Mouse (Mus musculus) embryo, embryonic 9.5 days (tissue): ENCODE measurements around the gene Rab43.

Experiments
- DNase-seq: peaks from one replicate; pipeline ENCODE4 v3.0.0-alpha.2; 2017; ENCODE audit errors: extremely low spot score

Rab43 gene

DNA sequence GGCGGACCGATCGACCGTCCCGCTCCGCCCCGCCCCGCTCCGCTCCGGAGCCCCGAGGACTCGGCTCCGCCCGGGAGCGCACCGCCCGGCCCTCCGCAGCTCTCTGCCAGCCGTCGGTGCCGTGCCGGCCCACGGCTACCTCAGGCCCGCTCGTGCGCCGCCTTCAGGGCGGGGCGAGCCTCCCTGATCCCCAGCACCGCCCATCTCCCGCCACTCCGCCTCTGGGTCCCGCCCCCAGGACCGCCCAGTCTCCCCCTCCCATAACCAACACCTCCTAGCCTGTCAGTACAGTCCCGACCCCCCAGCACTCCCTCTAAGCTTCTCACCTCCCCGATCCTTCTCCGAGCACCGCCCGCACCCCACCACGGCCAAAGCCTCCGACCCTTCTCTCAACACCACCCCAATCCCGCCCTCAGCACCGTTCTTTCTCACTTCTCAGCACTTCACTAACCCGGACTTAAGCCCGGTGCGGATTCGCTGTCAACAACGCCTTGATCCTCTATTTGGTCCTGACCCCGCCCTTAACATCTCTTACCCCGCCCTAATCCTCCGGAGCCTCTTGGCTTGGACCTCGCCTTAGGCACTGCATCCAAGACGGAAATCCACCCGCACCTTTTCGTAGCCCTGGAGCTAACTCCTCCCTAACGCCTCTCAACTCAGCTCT is at the start of gene Rab43:
Rab43 (minus strand) TSS at position 490 of the 664 bp plus-strand sequence.
- peak; percentile 95 for DNase-seq

DNA sequence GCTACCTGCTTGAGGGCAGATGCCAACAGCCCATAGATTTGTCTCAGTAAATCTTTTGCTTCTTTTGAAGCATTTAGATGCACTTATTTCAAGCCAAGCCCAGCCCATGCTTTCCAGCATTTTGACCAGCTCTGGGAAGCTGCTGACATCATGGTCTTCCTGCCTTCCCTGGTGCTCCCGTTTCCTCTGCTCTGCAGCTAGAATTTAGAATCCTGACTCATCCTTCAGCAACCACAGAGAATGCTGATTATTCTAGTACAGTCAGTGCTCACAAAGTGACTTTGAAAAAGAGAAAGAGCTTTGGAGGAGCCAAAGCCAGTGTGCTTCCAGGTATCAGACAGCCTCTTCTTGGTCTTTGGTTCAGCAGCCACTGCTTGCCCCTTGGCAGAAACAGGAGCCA is 45.1 kb upstream of the Rab43 start:
- no peak for DNase-seq

GRCm38 (mm10) chr6:87853446-87853845 is 41.5 kb upstream of the Rab43 start:
- no peak for DNase-seq

DNA sequence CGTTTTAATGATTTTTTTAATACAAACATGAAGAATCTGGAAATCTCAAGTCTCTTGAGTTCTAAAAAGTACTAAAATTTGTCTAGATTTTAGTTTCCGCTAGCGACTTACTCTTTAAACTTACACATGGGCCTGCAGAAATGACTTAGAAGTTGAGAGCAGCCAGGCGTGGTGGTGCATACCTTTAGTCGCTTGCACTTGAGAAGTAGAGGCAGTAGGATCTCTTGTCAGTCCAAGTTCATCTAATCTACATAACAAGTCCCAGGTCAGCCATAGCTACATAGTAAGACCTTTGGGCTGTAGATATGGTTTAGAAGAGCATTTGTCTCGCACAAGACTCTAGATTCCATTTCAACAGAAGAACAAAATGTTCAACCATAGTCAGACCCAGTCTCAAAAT is 39.9 kb upstream of the Rab43 start:
- no peak for DNase-seq

DNA sequence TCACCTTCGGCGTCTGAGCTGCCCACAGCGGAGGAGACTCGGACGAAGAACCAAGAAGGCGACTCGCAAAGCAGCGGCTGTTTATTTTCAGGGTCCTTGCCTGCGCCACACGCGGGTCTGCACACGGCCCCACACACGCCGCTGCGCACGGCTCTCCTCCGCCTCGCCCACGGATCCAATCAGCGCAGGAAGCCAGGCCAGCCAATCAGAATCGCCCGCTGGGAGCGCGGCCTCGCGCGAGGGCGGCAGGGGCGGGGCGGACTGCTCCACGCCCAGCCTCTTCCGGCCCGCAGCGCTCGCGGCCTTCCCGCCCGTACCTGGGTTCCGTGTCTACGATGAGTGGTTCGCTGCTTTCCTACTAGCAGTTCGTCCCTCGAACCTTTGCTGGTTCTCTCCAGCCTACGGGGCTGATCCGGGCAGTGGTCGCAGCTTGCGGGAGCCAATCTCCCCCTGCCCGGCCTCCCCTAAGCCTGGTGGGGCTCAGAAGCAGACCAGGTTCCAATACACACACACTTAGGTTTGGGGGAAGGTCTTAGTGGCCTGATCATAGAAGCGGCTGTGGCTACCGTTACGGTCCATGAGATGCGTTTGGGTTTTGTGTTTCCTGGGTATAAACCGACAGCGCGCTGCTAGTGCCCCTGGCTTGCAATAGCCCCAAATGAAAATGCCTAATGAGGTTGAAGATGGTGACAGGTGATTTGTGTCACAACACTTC is 39.1 kb upstream of the Rab43 start, which contains the start of gene Cnbp:
Cnbp (minus strand) TSS at position 207 of the 715 bp plus-strand sequence.
- peak; percentile 97 for DNase-seq

GRCm38 (mm10) chr6:87850155-87850899 is 38.4 kb upstream of the Rab43 start:
- DNase-seq, result peak; percentile 65

- no peak for DNase-seq
Measured at GRCm38 (mm10) chr6:87849780-87850154, 37.8 kb upstream of the Rab43 start.

GRCm38 (mm10) chr6:87846813-87847212 is 34.8 kb upstream of the Rab43 start:
- no peak for DNase-seq

GRCm38 (mm10) chr6:87845031-87845695 is 33.2 kb upstream of the Rab43 start:
- no peak for DNase-seq

- no peak for DNase-seq
Measured at GRCm38 (mm10) chr6:87842254-87842653, 30.3 kb upstream of the Rab43 start.

GRCm38 (mm10) chr6:87841635-87842034 is 29.7 kb upstream of the Rab43 start:
- no peak for DNase-seq

GRCm38 (mm10) chr6:87839797-87840341 is 27.9 kb upstream of the Rab43 start:
- no peak for DNase-seq

GRCm38 (mm10) chr6:87838551-87839197 is 26.7 kb upstream of the Rab43 start, which contains the start of gene Isy1:
Isy1 (minus strand) TSS chr6:87838798.
- peak; percentile 96 for DNase-seq

- no peak for DNase-seq
Measured at GRCm38 (mm10) chr6:87835695-87836094, 23.7 kb upstream of the Rab43 start, which contains the start of gene Gm45140. Gm45140 (minus strand) TSS chr6:87835795.

GRCm38 (mm10) chr6:87820366-87820765 is 8.4 kb upstream of the Rab43 start:
- no peak for DNase-seq

- no peak for DNase-seq
Measured at GRCm38 (mm10) chr6:87814486-87814885, 2.5 kb upstream of the Rab43 start.

- DNase-seq, result no peak
Measured at GRCm38 (mm10) chr6:87812656-87813055, 692 bp upstream of the Rab43 start.

- no peak for DNase-seq
Measured at GRCm38 (mm10) chr6:87810713-87811669, 973 bp downstream of the Rab43 start.

DNA sequence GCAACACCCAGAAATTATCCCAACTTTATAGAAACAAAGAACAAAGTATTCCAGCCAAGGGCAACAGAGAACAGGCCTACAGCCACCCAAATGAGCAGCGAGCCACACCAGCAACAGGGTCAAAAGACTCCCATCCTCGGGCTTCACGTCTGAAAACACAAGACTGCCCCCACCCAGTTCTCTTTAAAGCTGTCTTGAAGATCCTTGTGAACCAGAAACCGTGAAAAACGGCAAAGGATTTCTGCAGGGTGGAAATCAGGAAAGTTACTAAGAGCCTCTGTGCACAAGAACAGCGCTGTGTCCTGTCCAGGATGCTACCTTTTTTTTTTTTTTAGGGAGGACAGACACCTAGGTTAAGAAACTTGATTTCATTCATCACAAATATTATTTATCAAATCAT is 1.7 kb downstream of the Rab43 start:
- no peak for DNase-seq

DNA sequence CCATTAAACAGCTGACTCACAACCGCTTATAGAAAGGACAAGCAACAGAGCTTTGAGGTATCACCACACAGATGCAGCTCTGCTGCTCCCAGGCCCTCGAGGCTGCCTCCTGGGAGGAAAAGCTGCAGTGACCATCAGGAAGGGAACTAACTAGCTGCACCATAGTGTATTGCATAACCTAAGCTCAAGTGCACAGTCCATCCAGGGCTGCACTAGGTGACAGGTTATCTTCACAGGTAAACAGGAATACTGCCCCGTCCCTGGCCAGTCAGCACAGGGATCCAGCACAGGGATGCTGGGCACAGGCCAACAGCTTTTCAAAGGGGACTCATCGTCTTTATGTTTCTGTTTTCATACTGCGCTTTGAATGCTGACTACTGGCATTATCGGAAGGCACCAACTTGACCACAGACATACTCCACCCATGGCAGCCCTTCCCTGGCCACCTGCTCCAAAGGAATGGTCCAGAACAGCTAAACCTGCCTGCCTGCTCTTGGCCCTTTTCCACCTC is 2.3 kb downstream of the Rab43 start:
- DNase-seq, result no peak
